Mouse (Mus musculus) cortical plate, adult 2 months (tissue): Measurements from ENCODE around the gene Fam120b. TPM values are rescaled to one million over a fixed set of nuclear protein-coding genes. Genes with fewer than 3 reads are reported as not detected.
A peak's percentile ranks its signal among the peaks of the same experiment; 100 is the strongest.

ENCODE experiments used
- H3K27ac ChIP-seq: fragments of 200-500 bp; 2 replicates; pipeline ENCODE4 v1.5.1; 2012; ENCODE audit warnings: low read length, control low read depth, inconsistent platforms; ENCODE audit not compliant: insufficient read depth
- H3K4me1 ChIP-seq: fragments of 200-500 bp; 2 replicates; pipeline ENCODE4 v1.6.1; 2011; ENCODE audit warnings: low read length; ENCODE audit not compliant: control insufficient read depth, insufficient read depth
- H3K4me3 ChIP-seq: fragments of 200-500 bp; 2 replicates; pipeline ENCODE4 v1.5.1; 2011; ENCODE audit warnings: mild to moderate bottlenecking, low read length, control low read depth; ENCODE audit not compliant: insufficient read depth
- CTCF ChIP-seq: fragments of 200-500 bp; IDR thresholded peaks from 2 replicates; pipeline ENCODE4 v1.5.1; 2011; ENCODE audit warnings: mild to moderate bottlenecking, control low read depth, low read length; ENCODE audit not compliant: insufficient read depth; ENCODE audit errors: extremely low read depth
- POLR2A ChIP-seq: fragments of 200-500 bp; IDR thresholded peaks from 2 replicates; pipeline ENCODE4 v1.6.1; 2011; ENCODE audit warnings: mild to moderate bottlenecking, low read length, control low read depth; ENCODE audit not compliant: insufficient read depth; ENCODE audit errors: extremely low read depth
- polyA plus RNA-seq: library from polyadenylated mRNA; depleted of rRNA; stranded (reverse); fragments of >200 nt; gene quantifications from 2 replicates; pipeline ENCODE4 v1.2.3, GENCODE M21; 2012

Fam120b gene
- polyA plus RNA-seq, 1 experiment = 29.3 TPM

DNA sequence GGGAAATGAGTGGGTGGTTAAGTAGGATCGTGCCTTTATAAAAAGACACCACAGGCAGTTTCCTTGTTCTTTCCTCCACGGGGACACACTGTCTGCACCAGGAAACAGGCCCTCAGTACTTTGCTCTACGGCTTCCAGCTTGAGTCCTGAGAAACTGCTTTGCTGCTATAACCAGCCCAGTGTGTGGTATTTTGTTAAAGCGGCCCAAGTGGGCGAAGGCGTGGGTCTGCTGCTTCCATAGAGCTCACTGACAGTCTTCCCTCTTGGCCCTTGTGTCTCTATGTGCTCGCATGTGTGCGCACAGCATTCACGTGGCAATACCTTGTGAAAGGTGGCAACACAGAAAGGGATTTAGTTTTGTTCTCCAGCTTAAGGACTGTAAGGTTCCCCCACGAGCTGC lies 13.3 kb downstream of the Fam120b start:
- no peak overlapping the region for H3K27ac ChIP-seq

DNA sequence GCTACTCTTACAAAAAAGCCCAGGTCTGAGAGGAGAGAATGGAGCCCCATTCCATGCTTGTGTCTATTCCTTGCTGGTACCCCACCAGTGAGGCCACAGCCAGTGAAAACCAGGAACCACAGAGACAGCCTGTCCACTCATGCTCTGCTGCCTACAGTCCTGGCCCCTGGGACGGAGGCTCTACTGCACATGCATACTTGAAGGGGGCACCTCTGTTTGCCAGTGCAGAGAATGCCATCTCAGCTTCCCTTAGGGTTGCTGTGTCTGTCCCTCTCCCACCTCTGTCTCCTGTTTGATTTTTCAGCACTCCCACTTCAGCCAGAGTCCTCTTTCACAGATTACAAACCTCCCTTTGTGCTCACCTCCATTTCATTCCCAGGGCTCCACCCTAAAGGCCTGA lies 14.9 kb downstream of the Fam120b start:
- no peak for TF ChIP-seq CTCF
- TF ChIP-seq POLR2A = no peak
- Histone ChIP-seq H3K4me1 (no peaks in the 10 kb centered on the region), H3K4me3 (no peak overlapping the region), H3K27ac (no peak overlapping the region)

More for the DNA sequence above, 13.3 kb downstream of the Fam120b start:
- Histone ChIP-seq H3K4me1 (no peaks in the 10 kb centered on the region), H3K4me3 (no peak overlapping the region)
- no peak for TF ChIP-seq CTCF
- TF ChIP-seq POLR2A = no peak

DNA sequence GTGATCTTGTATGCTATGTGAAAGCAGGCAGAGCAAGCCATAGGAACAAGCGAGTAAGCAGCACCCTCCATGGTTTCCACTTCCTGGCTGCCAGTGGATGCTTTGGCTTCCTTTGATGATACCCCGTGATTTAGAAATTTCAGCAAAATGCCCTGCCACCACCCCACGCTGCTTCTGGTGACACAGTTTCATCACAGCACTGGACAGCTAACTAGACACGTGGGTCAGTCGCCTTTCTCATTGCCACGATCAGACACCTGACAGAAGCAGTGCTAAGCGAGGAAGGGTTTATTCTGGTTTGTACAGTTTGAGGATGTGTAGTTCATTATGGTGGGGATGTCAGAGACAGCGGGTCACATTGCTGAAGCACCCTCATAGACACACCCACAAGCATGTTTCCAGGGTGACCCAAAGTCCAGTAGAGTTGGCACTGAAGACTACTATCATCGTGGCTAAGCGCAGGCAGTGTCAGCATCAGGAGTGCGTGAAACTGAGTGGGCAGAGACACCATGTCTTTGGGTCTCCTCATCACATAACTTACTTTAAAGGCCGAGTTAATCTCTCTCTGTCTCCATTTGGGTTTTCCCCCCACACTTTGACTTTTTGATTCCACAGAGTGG lies 20.7 kb downstream of the Fam120b start:
- H3K4me1 ChIP-seq = no peaks in the 10 kb centered on the region
- no peak overlapping the region for H3K4me3 ChIP-seq
- TF ChIP-seq POLR2A (no peak), CTCF (no peak)
- H3K27ac ChIP-seq = no peak overlapping the region

DNA sequence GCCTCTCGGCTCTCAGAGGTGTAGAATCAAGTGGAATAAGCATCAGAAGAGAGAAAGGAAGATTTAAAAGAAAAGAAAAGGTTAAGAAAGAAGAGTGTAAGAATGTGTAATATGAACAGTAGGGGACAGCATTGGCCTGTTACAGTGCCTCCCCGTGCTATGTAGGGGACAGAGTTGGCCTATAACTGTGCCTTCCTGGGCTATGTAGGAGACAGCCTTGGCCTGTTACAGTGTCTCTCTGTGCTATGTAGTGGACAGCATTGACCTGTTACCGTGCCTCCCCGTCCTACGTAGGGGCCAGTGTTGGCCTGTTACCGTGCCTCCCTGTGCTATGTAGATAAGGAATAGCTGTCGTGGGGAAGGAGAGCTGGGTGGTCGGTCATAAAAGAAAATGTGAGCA lies 23.5 kb downstream of the Fam120b start:
- H3K4me1 ChIP-seq = peaks cover 6% of the 10 kb centered on the region
- no peak overlapping the region for H3K4me3 ChIP-seq
- no peak overlapping the region for H3K27ac ChIP-seq
- TF ChIP-seq CTCF = 0 out of 2 replicates have a peak, but pooled peaks have one; percentile 11
- TF ChIP-seq POLR2A = no peak

DNA sequence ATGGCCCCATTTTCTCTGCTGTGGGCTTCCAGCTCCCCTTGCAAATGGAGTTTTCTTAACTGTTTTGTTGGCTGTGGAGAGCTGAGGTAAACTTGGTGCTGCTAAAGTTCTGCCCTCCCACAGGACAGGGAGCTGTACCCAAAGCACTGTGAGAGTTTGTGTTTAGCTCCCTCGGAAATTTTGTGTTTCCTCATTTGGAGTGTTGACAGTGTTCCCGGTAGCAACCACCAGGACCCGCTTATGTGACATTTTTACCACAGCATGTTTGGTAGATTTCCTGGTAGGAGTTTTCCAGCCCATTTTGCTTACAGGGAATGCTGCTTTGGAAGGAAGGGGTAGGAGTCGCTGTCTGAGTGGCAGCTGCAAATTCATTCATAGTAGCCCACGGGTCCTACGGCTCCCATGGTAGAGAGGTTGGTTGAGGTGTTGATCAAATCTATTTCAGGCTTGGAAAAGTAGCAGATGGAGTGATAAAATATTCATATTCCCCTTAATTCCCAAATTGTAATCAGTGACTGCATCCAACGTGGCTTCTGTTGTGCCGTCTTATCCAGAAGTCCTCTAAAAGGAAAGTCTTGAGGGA lies 24.1 kb downstream of the Fam120b start:
- Histone ChIP-seq H3K4me3 (no peak overlapping the region), H3K4me1 (peaks cover 6% of the 10 kb centered on the region), H3K27ac (no peak overlapping the region)
- TF ChIP-seq CTCF (no peak), POLR2A (no peak)

DNA sequence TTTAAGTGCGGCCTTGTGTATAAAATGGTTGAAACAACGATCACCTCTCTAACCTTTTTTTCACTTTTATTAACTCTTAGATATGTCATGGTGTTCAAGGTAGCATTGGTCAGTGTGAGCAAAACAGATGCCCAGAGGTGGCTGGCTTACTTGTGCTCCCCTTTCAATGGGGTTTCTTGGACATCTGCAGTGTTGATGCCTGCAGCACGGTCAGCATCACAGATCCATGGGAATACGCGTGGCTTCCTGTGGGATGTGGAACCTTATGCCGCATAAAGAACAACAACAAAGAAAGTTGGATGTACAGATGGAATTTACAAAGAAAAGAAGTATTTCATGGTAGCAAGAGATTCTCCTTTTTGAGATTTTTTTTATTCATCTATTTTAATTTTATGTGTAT lies 25.4 kb downstream of the Fam120b start:
- no peak for TF ChIP-seq POLR2A
- TF ChIP-seq CTCF = no peak
- Histone ChIP-seq H3K27ac (no peak overlapping the region), H3K4me1 (peaks cover 6% of the 10 kb centered on the region), H3K4me3 (no peak overlapping the region)

DNA sequence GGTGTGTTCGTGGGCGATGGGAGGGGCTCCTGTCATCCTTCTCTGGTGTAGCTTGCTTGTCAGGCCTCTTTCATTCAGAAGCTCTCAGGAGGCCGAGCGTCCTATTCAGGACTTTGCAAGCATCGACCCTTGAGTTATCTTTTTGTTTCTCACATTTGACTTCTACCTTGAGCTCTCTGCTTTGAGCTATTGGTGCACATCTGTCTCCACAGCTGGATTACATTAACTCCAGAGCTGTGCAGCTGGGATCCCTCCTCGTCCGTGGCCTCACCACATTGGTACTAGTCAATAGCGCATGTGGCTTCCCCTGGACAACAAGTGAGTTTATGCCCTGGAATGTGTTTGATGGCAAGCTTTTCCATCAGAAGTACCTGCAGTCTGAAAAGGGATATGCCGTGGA lies 26.7 kb downstream of the Fam120b start:
- no peak for TF ChIP-seq POLR2A
- Histone ChIP-seq H3K4me1 (peaks cover 6% of the 10 kb centered on the region), H3K4me3 (no peak overlapping the region), H3K27ac (no peak overlapping the region)

DNA sequence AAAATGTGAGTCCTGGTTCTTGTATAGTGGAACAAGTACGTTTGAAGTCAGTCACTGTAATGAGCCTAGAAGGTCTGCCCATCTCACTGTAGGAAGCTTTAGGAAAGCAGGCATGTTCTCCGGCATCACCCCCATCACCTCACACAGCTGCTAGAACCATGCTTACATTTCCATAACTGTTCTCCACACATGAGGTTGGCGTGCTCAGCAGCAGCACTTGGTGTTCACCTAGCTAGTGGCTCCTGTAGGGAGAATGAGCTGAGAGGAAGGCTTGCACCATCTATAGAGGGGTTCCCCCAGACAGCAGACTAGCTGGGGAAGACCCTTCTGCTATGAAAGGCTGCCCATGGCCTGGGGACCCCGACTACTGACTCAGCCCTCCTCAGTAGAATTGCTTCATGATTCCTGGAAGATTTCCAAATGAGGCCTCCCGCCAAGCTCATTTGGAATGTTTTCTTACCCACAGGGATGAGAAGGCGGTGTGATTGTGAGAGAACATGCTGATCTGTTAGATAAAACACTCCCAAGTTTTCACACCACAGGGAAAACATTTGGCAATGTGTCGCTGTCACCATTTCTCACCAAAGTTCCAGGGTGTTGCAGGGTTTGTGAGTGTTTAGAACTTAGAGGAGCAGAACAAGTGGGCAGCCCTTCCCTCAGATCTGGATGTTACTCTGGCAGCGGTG lies 27.2 kb downstream of the Fam120b start:
- Histone ChIP-seq H3K4me1 (peaks cover 6% of the 10 kb centered on the region), H3K27ac (no peak overlapping the region), H3K4me3 (no peak overlapping the region)
- TF ChIP-seq CTCF = no peak
- TF ChIP-seq POLR2A = no peak

DNA sequence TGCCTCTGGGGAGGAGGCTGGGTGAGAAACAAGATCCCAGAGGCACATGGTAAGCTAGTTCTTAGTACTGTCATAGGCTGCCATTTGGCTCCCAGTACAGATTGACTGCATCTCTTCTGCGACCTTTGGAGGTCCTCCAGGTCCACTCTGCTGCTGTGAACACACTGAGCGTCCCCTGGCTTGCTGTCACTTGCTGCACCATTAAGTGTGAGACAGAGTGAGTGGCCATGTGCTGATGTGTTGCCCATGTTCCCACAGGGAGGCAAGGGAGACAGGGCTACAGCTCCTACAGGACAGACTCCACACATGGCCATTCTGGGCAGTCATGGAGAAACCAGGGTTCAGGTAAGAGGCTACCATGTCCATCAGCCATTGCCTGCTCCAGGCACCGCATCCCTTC lies 29.9 kb downstream of the Fam120b start:
- no peak for TF ChIP-seq CTCF
- TF ChIP-seq POLR2A = no peak
- Histone ChIP-seq H3K4me1 (peaks cover 6% of the 10 kb centered on the region), H3K4me3 (no peak overlapping the region)

DNA sequence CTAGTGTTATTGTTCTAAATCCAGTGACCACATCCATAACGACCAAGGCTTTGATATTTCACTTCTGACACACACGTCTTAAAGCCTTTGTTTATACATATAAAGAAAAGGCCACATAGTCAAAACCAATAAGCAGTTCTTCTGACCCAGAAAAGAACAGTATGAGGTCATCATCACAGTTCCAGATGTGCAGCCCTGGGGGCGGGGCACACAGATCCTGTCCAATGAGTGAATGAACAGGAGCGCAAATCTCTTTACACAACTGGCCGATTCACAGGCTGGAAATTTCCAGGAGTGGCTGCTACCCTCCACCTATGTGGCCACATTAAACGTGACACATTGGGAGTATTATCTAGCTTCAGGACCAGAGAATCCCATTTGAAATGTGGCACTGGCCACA lies 33.4 kb downstream of the Fam120b start:
- H3K4me3 ChIP-seq = no peak overlapping the region

More for the DNA sequence above, 29.9 kb downstream of the Fam120b start:
- no peak overlapping the region for H3K27ac ChIP-seq

More for the DNA sequence above, 33.4 kb downstream of the Fam120b start:
- Histone ChIP-seq H3K27ac (no peak overlapping the region), H3K4me1 (no peaks in the 10 kb centered on the region)
- no peak for TF ChIP-seq POLR2A
